Mouse (Mus musculus) erythroblast, embryonic 14.5 days (primary cell): ENCODE data around the gene Itgb6. TPM values are rescaled to one million over a fixed set of nuclear protein-coding genes. Genes with fewer than 3 reads are reported as not detected.

Experiments
- H3K27me3 ChIP-seq: 2 replicates; pipeline ENCODE4 v1.6.1; 2012; ENCODE audit warnings: inconsistent platforms; ENCODE audit not compliant: control insufficient read depth
- H3K36me3 ChIP-seq: 2 replicates; pipeline ENCODE4 v1.6.1; 2012; ENCODE audit warnings: mild to moderate bottlenecking, inconsistent platforms; ENCODE audit not compliant: control insufficient read depth
- H3K4me1 ChIP-seq: 2 replicates; pipeline ENCODE4 v1.6.1; 2012; ENCODE audit warnings: inconsistent platforms; ENCODE audit not compliant: control insufficient read depth
- H3K4me3 ChIP-seq: replicated peaks from 2 replicates; pipeline ENCODE3; 2012; ENCODE audit warnings: moderate library complexity, mild to moderate bottlenecking, inconsistent platforms
- H3K9me3 ChIP-seq: 2 replicates; pipeline ENCODE4 v1.6.1; 2012; ENCODE audit warnings: low read length, inconsistent platforms, mixed read lengths; ENCODE audit not compliant: control insufficient read depth
- GATA1 ChIP-seq: IDR thresholded peaks from 2 replicates; pipeline ENCODE4 v1.6.1; 2012; ENCODE audit warnings: low read length, inconsistent platforms, mixed read lengths
- TAL1 ChIP-seq: IDR thresholded peaks from 3 replicates; pipeline ENCODE4 v1.6.1; 2012; ENCODE audit warnings: low read length, inconsistent platforms, mixed read lengths
- polyA plus RNA-seq: library from polyadenylated mRNA; stranded (reverse); fragments of >175 nt; gene quantifications from 2 replicates; pipeline ENCODE4 v1.2.3, GENCODE M21; 2012

Gene Itgb6
- polyA plus RNA-seq, 1 experiment: not detected

GRCm38 (mm10) chr2:60642606-60643005 lies 79.8 kb downstream of the Itgb6 start:
- TF ChIP-seq GATA1 (no peak), TAL1 (no peak)
- H3K27me3 ChIP-seq: no peaks in the 10 kb centered on the region
- H3K36me3 ChIP-seq: no peaks in the 10 kb centered on the region
- no peak overlapping the region for H3K4me3 ChIP-seq
- H3K9me3 ChIP-seq: no peaks in the 10 kb centered on the region
- no peaks in the 10 kb centered on the region for H3K4me1 ChIP-seq

- TF ChIP-seq GATA1: no peak
- no peak for TF ChIP-seq TAL1
- H3K4me3 ChIP-seq: no peak overlapping the region
- no peaks in the 10 kb centered on the region for H3K4me1 ChIP-seq
- no peaks in the 10 kb centered on the region for H3K27me3 ChIP-seq
- no peaks in the 10 kb centered on the region for H3K9me3 ChIP-seq
- no peaks in the 10 kb centered on the region for H3K36me3 ChIP-seq
Observed at GRCm38 (mm10) chr2:60640342-60640672, 82.1 kb downstream of the Itgb6 start.

DNA sequence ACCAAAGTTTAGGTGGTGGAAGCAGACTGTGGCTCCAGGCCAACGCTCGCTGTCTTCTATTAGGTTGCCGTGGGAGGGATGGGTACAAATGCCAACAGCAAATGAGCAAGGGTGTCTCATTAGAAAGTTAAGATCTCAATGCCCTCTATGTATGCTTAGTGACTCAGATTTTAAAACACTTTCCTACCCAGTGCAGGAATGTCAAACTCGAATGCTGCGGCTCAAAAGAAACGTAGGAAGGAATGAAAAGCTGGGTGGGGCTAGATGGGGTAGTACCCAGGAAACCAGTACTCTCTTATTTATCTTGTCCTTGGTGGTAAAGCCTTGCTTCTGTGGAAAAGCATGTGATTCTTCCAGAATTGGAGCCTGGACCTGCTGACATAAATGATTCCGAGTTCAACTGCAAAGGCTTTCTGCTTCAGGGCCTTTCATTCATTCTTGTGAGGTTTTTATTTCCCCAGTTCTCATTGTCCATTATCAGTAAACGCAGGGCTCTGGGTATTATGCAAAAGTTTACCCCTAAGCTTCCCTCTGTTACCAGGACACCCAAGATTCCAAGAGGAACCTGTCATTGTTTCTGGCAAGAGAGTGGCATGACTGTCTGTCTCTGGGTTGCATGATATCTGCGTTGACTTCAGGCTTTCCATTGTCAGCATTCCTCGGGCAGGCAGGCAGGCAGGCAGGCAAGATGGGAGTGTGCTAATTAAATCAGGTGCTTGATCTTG lies 82.7 kb downstream of the Itgb6 start:
- H3K27me3 ChIP-seq: no peaks in the 10 kb centered on the region
- H3K36me3 ChIP-seq: no peaks in the 10 kb centered on the region
- no peak for TF ChIP-seq GATA1
- no peak for TF ChIP-seq TAL1
- H3K4me3 ChIP-seq: no peak overlapping the region
- H3K9me3 ChIP-seq: no peaks in the 10 kb centered on the region
- no peaks in the 10 kb centered on the region for H3K4me1 ChIP-seq

GRCm38 (mm10) chr2:60636910-60637761 lies 85.3 kb downstream of the Itgb6 start:
- no peaks in the 10 kb centered on the region for H3K4me1 ChIP-seq

DNA sequence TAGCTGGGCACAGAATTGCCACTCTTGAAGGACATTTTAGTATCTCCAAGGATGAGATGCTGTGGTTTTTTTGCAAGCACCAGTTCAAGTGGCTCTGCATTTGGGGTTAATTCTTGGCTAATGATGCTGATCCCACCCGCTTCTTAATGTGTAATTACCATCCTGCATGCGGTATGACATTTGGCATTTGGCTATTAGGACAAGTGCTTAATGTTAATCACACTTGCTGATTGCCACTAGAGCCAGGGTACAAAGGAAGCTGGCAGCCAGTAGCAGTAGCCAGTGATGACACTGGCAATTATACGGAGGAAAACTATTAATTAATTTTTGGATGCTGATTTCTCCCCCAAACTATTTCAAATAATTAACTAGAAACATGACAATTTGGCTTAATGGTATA lies 86.0 kb downstream of the Itgb6 start:
- TF ChIP-seq GATA1 (no peak), TAL1 (no peak)

More at GRCm38 (mm10) chr2:60636910-60637761, 85.3 kb downstream of the Itgb6 start:
- Histone ChIP-seq H3K36me3 (no peaks in the 10 kb centered on the region), H3K27me3 (no peaks in the 10 kb centered on the region), H3K9me3 (peaks cover 3% of the 10 kb centered on the region; the same call in 1 of the 2 replicates), H3K4me3 (no peak overlapping the region)
- no peak for TF ChIP-seq GATA1
- TF ChIP-seq TAL1: no peak

GRCm38 (mm10) chr2:60636038-60636437 lies 86.4 kb downstream of the Itgb6 start:
- H3K36me3 ChIP-seq: no peaks in the 10 kb centered on the region
- no peak for TF ChIP-seq TAL1
- TF ChIP-seq GATA1: no peak
- H3K4me3 ChIP-seq: no peak overlapping the region
- H3K4me1 ChIP-seq: no peaks in the 10 kb centered on the region
- H3K27me3 ChIP-seq: no peaks in the 10 kb centered on the region
- peaks cover 3% of the 10 kb centered on the region; the same call in 1 of the 2 replicates for H3K9me3 ChIP-seq

More for the DNA sequence above, 86.0 kb downstream of the Itgb6 start:
- no peaks in the 10 kb centered on the region for H3K27me3 ChIP-seq
- no peaks in the 10 kb centered on the region for H3K36me3 ChIP-seq
- no peak overlapping the region for H3K4me3 ChIP-seq
- H3K9me3 ChIP-seq: peaks cover 3% of the 10 kb centered on the region; the same call in 1 of the 2 replicates
- H3K4me1 ChIP-seq: no peaks in the 10 kb centered on the region

DNA sequence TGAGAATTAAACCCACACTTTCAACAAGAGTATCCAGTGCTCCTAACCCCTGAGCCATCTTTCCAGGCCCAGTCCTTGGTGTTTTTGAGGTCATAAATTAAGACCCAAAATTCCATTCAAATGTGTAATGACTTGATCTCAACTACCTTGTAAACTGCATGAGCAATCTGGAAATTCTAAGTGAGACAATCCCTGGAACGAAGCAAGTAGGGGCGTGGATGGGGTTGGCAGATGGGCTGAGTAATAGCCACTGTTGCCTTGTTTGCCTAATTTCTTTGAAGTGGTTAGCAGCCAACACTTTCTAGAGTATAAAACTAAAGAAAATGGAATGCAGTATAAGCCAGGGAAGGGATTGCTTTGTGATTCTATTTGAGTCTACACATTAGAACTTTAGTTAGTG lies 89.7 kb downstream of the Itgb6 start:
- Histone ChIP-seq H3K9me3 (peaks cover 3% of the 10 kb centered on the region; the same call in 1 of the 2 replicates), H3K36me3 (no peaks in the 10 kb centered on the region), H3K27me3 (no peaks in the 10 kb centered on the region), H3K4me3 (no peak overlapping the region), H3K4me1 (no peaks in the 10 kb centered on the region)
- TF ChIP-seq GATA1 (no peak), TAL1 (no peak)

DNA sequence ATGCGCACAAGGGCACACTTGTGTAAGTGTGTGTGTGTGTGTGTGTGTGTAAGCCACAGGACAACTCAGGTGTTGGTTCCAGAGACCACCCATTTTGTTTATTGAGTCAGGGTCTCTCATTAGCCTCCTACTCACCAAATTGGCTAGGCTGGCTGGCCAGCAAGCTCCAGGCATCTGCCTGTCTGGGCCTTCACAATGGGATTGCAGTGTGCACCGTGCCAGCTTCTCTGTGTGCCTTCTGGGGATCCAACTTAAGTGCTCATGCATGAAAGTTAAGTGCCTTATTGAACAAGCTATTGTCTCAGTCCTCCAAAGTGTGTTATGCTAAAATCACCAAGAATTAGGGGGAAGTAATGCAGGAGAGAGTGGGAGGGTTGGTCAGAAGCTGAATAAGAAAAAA lies 92.1 kb downstream of the Itgb6 start:
- Histone ChIP-seq H3K4me1 (no peaks in the 10 kb centered on the region), H3K36me3 (no peaks in the 10 kb centered on the region), H3K4me3 (no peak overlapping the region), H3K27me3 (no peaks in the 10 kb centered on the region), H3K9me3 (peaks cover 3% of the 10 kb centered on the region; the same call in 1 of the 2 replicates)
- no peak for TF ChIP-seq GATA1
- no peak for TF ChIP-seq TAL1

GRCm38 (mm10) chr2:60627952-60628351 lies 94.5 kb downstream of the Itgb6 start:
- TF ChIP-seq TAL1 (no peak), GATA1 (no peak)
- H3K4me3 ChIP-seq: no peak overlapping the region
- peaks cover 3% of the 10 kb centered on the region; the same call in 1 of the 2 replicates for H3K9me3 ChIP-seq
- no peaks in the 10 kb centered on the region for H3K36me3 ChIP-seq
- H3K4me1 ChIP-seq: no peaks in the 10 kb centered on the region
- H3K27me3 ChIP-seq: no peaks in the 10 kb centered on the region
